Mouse (Mus musculus) adrenal gland, postnatal 36 days (tissue): Measurements from ENCODE around the gene Olfr301. TPM values are rescaled to one million over a fixed set of nuclear protein-coding genes. Genes with fewer than 3 reads are reported as not detected.

Experiments used
- DNase-seq, 2 experiments: peaks; one replicate each; pipeline ENCODE4 v3.0.0; 2021; ENCODE audit warnings: mixed read lengths in 1 of 2
- long read RNA-seq, 2 experiments: library from polyadenylated mRNA; stranded (forward); transcript quantifications; one replicate each; pipeline ENCODE4 v2.0.0; 2021; ENCODE audit warnings: borderline sequencing depth in 2 of 2
- total RNA-seq, 2 experiments: library from RNA; stranded (reverse); gene quantifications; 2 replicates each; pipeline ENCODE4 v1.2.3; 2021

Gene Olfr301
- total RNA-seq = not detected
- long read RNA-seq, experiment 1 = 0 reads
- long read RNA-seq, experiment 2 = 0 reads

DNA sequence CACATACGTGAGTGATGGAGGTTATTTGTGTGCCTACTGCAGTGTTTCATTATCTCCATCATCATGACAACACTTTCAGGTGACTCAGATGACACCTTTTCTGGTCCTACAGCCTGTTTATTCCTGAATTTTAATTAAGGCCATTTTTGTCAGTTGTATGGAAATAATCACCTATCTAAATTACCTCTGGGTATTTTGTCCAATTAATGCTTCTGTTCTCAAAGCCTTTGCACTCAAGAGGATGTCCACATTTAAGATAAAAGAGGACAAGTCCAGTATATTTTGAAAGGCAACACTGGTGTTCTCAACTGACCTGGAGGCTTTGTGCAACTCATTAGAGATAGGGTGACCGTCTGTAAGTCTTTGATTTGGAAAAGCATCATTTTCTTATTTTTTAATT lies at the start of gene Olfr301:
Gene Olfr301 (plus strand): TSS at position 301 of the 400 bp plus-strand sequence.
- DNase-seq = no peak

DNA sequence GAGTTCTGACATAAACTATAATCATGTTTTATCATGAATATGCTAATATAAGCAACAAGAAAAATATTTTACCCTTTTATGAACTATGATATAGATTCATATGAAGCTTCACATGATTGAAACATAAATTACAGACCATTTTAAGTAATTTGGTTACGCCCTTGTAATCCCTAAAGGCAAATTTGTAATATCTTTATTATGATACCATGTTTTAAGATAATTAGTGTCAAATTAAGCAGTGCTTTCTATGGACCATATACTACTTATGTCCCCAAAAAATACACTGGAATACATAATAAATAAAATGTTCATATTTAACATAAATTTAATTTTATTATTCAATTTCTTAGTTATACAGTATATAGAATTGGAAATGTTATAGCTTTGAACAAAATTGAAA lies 36.8 kb upstream of the Olfr301 start, which contains the start of gene Olfr305:
Gene Olfr305 (minus strand): TSS at position 101 of the 400 bp plus-strand sequence.
- DNase-seq = no peak

DNA sequence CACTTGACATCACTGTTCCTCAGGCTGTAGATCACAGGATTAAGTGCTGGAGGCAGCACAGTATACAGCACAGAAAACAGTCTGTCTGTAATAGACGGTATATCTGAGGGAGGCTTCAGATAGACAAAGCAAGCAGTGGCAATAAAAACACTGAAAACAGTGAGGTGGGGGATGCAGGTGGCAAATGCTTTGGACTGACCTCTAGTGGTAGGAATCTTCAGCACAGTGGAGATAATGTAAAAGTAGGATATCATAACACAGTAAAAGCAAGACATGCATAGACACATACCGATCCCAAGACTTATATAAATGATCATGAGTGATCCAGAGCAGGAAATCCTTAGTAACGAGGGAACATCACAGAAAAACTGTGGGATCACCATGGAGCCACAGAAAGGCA lies 17.9 kb upstream of the Olfr301 start:
- DNase-seq = no peak

DNA sequence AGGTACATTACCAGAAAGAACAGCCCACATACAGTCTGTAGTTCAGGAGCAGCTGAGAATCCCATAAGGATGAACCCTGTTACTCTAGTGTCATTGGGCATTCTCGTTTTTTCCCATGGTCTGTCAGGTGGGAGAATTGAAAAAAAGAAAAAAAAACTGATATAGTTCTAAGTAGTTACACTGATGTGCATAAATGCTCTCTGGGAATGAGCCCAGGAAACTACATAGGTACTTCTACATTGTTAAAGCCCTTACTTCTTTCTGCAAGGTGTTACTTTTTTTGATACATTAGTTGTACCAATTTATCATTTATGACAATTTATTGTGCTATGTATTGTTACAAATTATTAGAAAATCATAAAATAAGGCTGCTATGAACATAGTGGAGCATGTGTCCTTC lies 17.1 kb upstream of the Olfr301 start, which contains the start of gene Olfr304:
Gene Olfr304 (minus strand): TSS at position 101 of the 400 bp plus-strand sequence.
- no peak for DNase-seq

DNA sequence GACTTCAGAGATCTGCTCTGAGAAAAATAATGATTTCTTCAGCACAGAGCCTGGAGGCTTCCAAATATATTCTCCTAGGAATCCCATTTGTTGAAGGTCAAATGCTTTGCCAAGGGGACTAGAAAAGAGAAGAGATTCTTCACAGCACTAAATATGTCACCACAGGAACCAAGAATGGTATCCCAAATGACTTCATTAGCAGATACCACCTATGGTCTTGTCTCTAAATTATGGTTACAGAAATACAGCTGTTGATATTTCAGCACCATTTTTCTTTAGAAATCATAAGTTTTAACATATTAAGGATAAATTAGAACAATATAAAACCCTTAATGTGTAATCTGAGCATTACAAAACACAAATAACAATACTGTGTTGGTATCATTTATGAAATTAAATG lies 6.0 kb upstream of the Olfr301 start, which contains the start of gene Olfr303:
Gene Olfr303 (minus strand): TSS at position 101 of the 400 bp plus-strand sequence.
- DNase-seq = no peak

DNA sequence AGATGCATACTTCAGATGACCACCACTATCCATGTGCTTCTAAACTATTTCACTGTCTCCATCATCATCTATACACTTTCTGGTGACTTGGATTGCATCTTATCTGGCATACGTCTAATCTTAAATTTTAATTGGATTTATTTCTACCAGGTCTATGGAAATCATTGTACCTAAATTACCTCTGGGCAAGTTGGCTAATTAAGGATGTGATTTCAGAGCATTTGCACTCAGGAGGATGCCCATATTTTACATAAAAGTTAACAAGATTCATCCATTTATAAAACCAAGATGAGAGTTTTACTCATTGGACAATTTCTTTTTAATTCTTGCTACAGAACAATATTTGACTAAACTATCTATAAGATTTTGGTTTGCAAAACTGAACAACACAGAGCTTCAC lies 56.0 kb downstream of the Olfr301 start, which contains the start of gene Olfr299:
Gene Olfr299 (plus strand): TSS at position 301 of the 400 bp plus-strand sequence.
- DNase-seq = no peak

Other genes starting within 250 kb of the Olfr301 start
- gene Vmn2r75, start 232.1 kb upstream of the Olfr301 start, total RNA-seq = not detected
- not detected for gene Vmn2r76, start 157.5 kb upstream of the Olfr301 start, total RNA-seq
- not detected for gene Olfr310, start 126.7 kb upstream of the Olfr301 start, total RNA-seq
- not detected for gene Olfr309, start 90.1 kb upstream of the Olfr301 start, total RNA-seq
- not detected for gene Olfr308, start 78.2 kb upstream of the Olfr301 start, total RNA-seq
- not detected for gene Olfr307, start 66.3 kb upstream of the Olfr301 start, total RNA-seq
- not detected for gene Olfr305, start 36.9 kb upstream of the Olfr301 start, total RNA-seq
- not detected for gene Olfr304, start 17.2 kb upstream of the Olfr301 start, total RNA-seq
- gene Olfr303, start 6.1 kb upstream of the Olfr301 start, total RNA-seq = not detected
- not detected for gene Olfr299, start 56.1 kb downstream of the Olfr301 start, total RNA-seq
- not detected for gene Olfr298, start 88.6 kb downstream of the Olfr301 start, total RNA-seq
- not detected for gene Olfr297, start 116.1 kb downstream of the Olfr301 start, total RNA-seq
- gene Olfr295, start 180.0 kb downstream of the Olfr301 start, total RNA-seq = not detected
- gene Olfr294, start 212.8 kb downstream of the Olfr301 start, total RNA-seq = not detected
- not detected for gene Olfr293, start 245.2 kb downstream of the Olfr301 start, total RNA-seq